Mouse (Mus musculus) testis, adult 2 months (tissue): ENCODE measurements around the gene Wbp11. TPM values are rescaled to one million over a fixed set of nuclear protein-coding genes. Genes with fewer than 3 reads are reported as not detected.

Experiments used
- H3K27ac ChIP-seq: fragments of 200-500 bp; 2 replicates; pipeline ENCODE4 v1.5.1; 2012; ENCODE audit warnings: low read depth, low read length; ENCODE audit not compliant: control insufficient read depth, insufficient read depth
- H3K27me3 ChIP-seq: fragments of 200-500 bp; 2 replicates; pipeline ENCODE4 v1.6.1; 2012; ENCODE audit warnings: mild to moderate bottlenecking, low read length, moderate library complexity; ENCODE audit not compliant: control insufficient read depth, insufficient read depth
- H3K36me3 ChIP-seq: fragments of 200-500 bp; 2 replicates; pipeline ENCODE4 v1.6.1; 2012; ENCODE audit warnings: mild to moderate bottlenecking, low read length; ENCODE audit not compliant: control insufficient read depth, insufficient read depth
- H3K4me1 ChIP-seq: fragments of 200-500 bp; 2 replicates; pipeline ENCODE4 v1.6.1; 2012; ENCODE audit warnings: low read length; ENCODE audit not compliant: control insufficient read depth, insufficient read depth
- H3K4me3 ChIP-seq: fragments of 200-500 bp; 2 replicates; pipeline ENCODE4 v1.5.1; 2012; ENCODE audit warnings: low read depth, mild to moderate bottlenecking, low read length, moderate library complexity, mixed read lengths; ENCODE audit not compliant: control insufficient read depth
- CTCF ChIP-seq: fragments of 200-500 bp; IDR thresholded peaks from 2 replicates; pipeline ENCODE4 v1.5.1; 2012; ENCODE audit warnings: low read depth, mild to moderate bottlenecking, inconsistent platforms, low read length, moderate library complexity; ENCODE audit not compliant: control insufficient read depth, insufficient read depth, insufficient replicate concordance
- POLR2A ChIP-seq: fragments of 200-500 bp; IDR thresholded peaks from 2 replicates; pipeline ENCODE4 v1.6.1; 2012; ENCODE audit warnings: low read depth, mild to moderate bottlenecking, inconsistent platforms, low read length, moderate library complexity; ENCODE audit not compliant: control insufficient read depth
- polyA plus RNA-seq: library from polyadenylated mRNA; depleted of rRNA; stranded (reverse); fragments of >200 nt; gene quantifications from 2 replicates; pipeline ENCODE4 v1.2.3, GENCODE M21; 2012

Gene Wbp11
- polyA plus RNA-seq, 1 experiment: 252 TPM

GRCm38 (mm10) chr6:136793831-136794525 is 34.1 kb downstream of the Wbp11 start:
- H3K27ac ChIP-seq: no peak overlapping the region
- peaks cover 2% of the 10 kb centered on the region; the same call in 1 of the 2 replicates for H3K4me1 ChIP-seq
- H3K27me3 ChIP-seq: no peaks in the 10 kb centered on the region
- TF ChIP-seq CTCF (no peak), POLR2A (no peak)
- H3K36me3 ChIP-seq: no peaks in the 10 kb centered on the region
- H3K4me3 ChIP-seq: peak overlapping the region; percentile 52

- no peaks in the 10 kb centered on the region for H3K36me3 ChIP-seq
- H3K27ac ChIP-seq: no peak overlapping the region
- no peak overlapping the region for H3K4me3 ChIP-seq
- H3K27me3 ChIP-seq: no peaks in the 10 kb centered on the region
- TF ChIP-seq CTCF (no peak), POLR2A (no peak)
- peaks cover 2% of the 10 kb centered on the region; the same call in 1 of the 2 replicates for H3K4me1 ChIP-seq
Measured at GRCm38 (mm10) chr6:136792884-136793758, 34.9 kb downstream of the Wbp11 start.

- H3K27ac ChIP-seq: no peak overlapping the region
- no peak for TF ChIP-seq CTCF
- TF ChIP-seq POLR2A: no peak
- H3K4me3 ChIP-seq: no peak overlapping the region
- H3K4me1 ChIP-seq: peaks cover 2% of the 10 kb centered on the region; the same call in 1 of the 2 replicates
- no peaks in the 10 kb centered on the region for H3K36me3 ChIP-seq
- no peaks in the 10 kb centered on the region for H3K27me3 ChIP-seq
Measured at GRCm38 (mm10) chr6:136789391-136789971, 38.6 kb downstream of the Wbp11 start.

GRCm38 (mm10) chr6:136782761-136783160 is 45.3 kb downstream of the Wbp11 start:
- H3K36me3 ChIP-seq: no peaks in the 10 kb centered on the region
- TF ChIP-seq CTCF (no peak), POLR2A (no peak)

GRCm38 (mm10) chr6:136782146-136782545 is 45.9 kb downstream of the Wbp11 start:
- peaks cover 7% of the 10 kb centered on the region for H3K4me1 ChIP-seq
- no peak for TF ChIP-seq CTCF
- TF ChIP-seq POLR2A: no peak
- no peaks in the 10 kb centered on the region for H3K36me3 ChIP-seq
- no peak overlapping the region for H3K27ac ChIP-seq
- no peaks in the 10 kb centered on the region for H3K27me3 ChIP-seq
- H3K4me3 ChIP-seq: no peak overlapping the region

More at GRCm38 (mm10) chr6:136782761-136783160, 45.3 kb downstream of the Wbp11 start:
- Histone ChIP-seq H3K27me3 (no peaks in the 10 kb centered on the region), H3K4me1 (peaks cover 7% of the 10 kb centered on the region), H3K27ac (no peak overlapping the region), H3K4me3 (no peak overlapping the region)

- no peaks in the 10 kb centered on the region for H3K36me3 ChIP-seq
- H3K27me3 ChIP-seq: no peaks in the 10 kb centered on the region
- H3K27ac ChIP-seq: no peak within 1 kb of the TSS
- TF ChIP-seq POLR2A (no peak), CTCF (no peak)
- peak within 1 kb of the TSS; percentile 2 for H3K4me3 ChIP-seq
- H3K4me1 ChIP-seq: peaks cover 7% of the 10 kb centered on the region
Measured at GRCm38 (mm10) chr6:136781377-136781986, 46.6 kb downstream of the Wbp11 start, which contains the start of gene Gucy2c. TSS of gene Gucy2c (minus strand) at chr6:136781765.

- no peak for TF ChIP-seq POLR2A
- TF ChIP-seq CTCF: no peak
- no peaks in the 10 kb centered on the region for H3K36me3 ChIP-seq
Measured at GRCm38 (mm10) chr6:136776392-136776791, 51.6 kb downstream of the Wbp11 start.

More at GRCm38 (mm10) chr6:136776392-136776791, 51.6 kb downstream of the Wbp11 start:
- Histone ChIP-seq H3K4me3 (no peak overlapping the region), H3K27me3 (no peaks in the 10 kb centered on the region), H3K27ac (no peak overlapping the region), H3K4me1 (peaks cover 5% of the 10 kb centered on the region)
